In the genomic region with DNA sequence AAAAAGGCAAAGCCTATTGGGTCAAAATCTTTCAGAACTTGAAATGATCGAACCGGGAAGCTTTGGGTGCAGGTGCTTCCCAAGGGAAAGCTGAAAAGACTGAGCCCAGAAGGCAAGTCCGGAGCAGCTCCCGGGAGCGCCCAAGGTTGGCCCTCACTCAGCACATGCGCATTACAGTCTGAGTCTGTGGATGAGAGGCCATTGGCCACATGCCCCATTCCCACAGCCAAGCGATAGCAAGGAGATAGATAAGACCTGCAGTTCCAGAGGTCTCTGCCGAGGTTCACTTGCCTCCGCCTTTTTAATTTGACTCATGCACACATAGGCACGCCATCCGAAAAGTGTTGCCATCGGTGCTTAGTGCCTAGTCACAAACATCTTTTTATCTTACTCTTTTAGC, we compare ENCODE assay signal across 12 mouse cellular contexts. TPM values are rescaled to one million over a fixed set of nuclear protein-coding genes. Genes with fewer than 3 reads are reported as not detected.
A peak's percentile ranks its signal among the peaks of the same experiment; 100 is the strongest.
DNase-seq lines count a peak whose midpoint lies in the region; ATAC-seq lines count a peak whose summit lies in the region.
"Had no signal": no experiment of that assay in that cellular context is flagged by ENCODE, and none has a peak within 500 bp of the region (broad histone marks: within the 10 kb centered on the region; RNA-seq: fewer than 3 reads in every experiment).

No protein-coding gene starts in this region.

- no peak for ATAC-seq in heart, embryonic 11.5 days (replicated peaks; ENCODE audit: insufficient number of reproducible peaks, low FRiP score, low TSS enrichment)
- ATAC-seq in heart, embryonic 13.5 days (ENCODE audit: extremely low read depth, insufficient number of reproducible peaks, low FRiP score, low TSS enrichment): no peak
- peak; percentile 33; the same call in 1 of the 2 replicates for ATAC-seq in stomach, embryonic 15.5 days (ENCODE audit: insufficient read depth, low FRiP score, low read depth)
- ATAC-seq: liver, embryonic 12.5 days had no signal

- 55% methylated on average over 12 of the region's 12 CpGs for WGBS in heart, embryonic 11.5 days (ENCODE audit: insufficient replicate concordance)
- 60% methylated on average over 12 of the region's 12 CpGs for WGBS in heart, embryonic 13.5 days
- WGBS in stomach, embryonic 15.5 days: 70% methylated on average over 12 of the region's 12 CpGs

- no peaks in the 10 kb centered on the region for H3K9me3 ChIP-seq in heart, embryonic 11.5 days (replicated peaks; ENCODE audit: control insufficient read depth, low read length)
- H3K9me3 ChIP-seq in heart, embryonic 13.5 days: no peaks in the 10 kb centered on the region
- H3K9me3 ChIP-seq in stomach, embryonic 15.5 days: no peaks in the 10 kb centered on the region
- H3K9me3 ChIP-seq: liver, embryonic 12.5 days had no signal

- H3K4me3 ChIP-seq in heart, embryonic 11.5 days (ENCODE audit: low read depth, low read length): no peak overlapping the region
- H3K4me3 ChIP-seq in heart, embryonic 13.5 days: no peak overlapping the region
- no peak overlapping the region for H3K4me3 ChIP-seq in stomach, embryonic 15.5 days (replicated peaks)
- H3K4me3 ChIP-seq: liver, embryonic 12.5 days; myocyte had no signal

- H3K4me2 ChIP-seq in heart, embryonic 11.5 days: no peak overlapping the region; the same call in 1 of the 2 replicates
- peak overlapping the region; percentile 31; the same call in 1 of the 2 replicates for H3K4me2 ChIP-seq in heart, embryonic 13.5 days
- H3K4me2 ChIP-seq in stomach, embryonic 15.5 days: no peak overlapping the region
- H3K4me2 ChIP-seq: hindbrain, embryonic 14.5 days; liver, embryonic 12.5 days had no signal

- no peaks in the 10 kb centered on the region for H3K27me3 ChIP-seq in heart, embryonic 11.5 days (ENCODE audit: control insufficient read depth, insufficient read depth, low read length)
- no peaks in the 10 kb centered on the region for H3K27me3 ChIP-seq in heart, embryonic 13.5 days (replicated peaks)
- no peaks in the 10 kb centered on the region for H3K27me3 ChIP-seq in stomach, embryonic 15.5 days (replicated peaks)
- H3K27me3 ChIP-seq: liver, embryonic 12.5 days had no signal

- H3K9ac ChIP-seq in heart, embryonic 11.5 days (ENCODE audit: low read depth, low read length): no peak overlapping the region
- no peak overlapping the region for H3K9ac ChIP-seq in heart, embryonic 13.5 days
- H3K9ac ChIP-seq in stomach, embryonic 15.5 days: no peak overlapping the region
- H3K9ac ChIP-seq: hindbrain, embryonic 14.5 days; liver, embryonic 12.5 days had no signal

- peak; percentile 47 to 61 for DNase-seq in heart, adult 18-20 months
- DNase-seq in ZHBTc4 (ENCODE audit: low read depth, low spot score) (peak; percentile 78), liver (no peak)
- DNase-seq in left cerebral cortex, postnatal 25 days (ENCODE audit: low spot score in 2 of 2): no peak
- no peak for DNase-seq in right cerebral cortex, postnatal 36 days (ENCODE audit: low spot score in 2 of 2)

- H3K4me1 ChIP-seq in heart, embryonic 11.5 days (ENCODE audit: control insufficient read depth, insufficient read depth, low read length): no peaks in the 10 kb centered on the region
- H3K4me1 ChIP-seq in heart, embryonic 13.5 days: no peaks in the 10 kb centered on the region
- H3K4me1 ChIP-seq in stomach, embryonic 15.5 days: no peaks in the 10 kb centered on the region

- intact Hi-C loops in left cerebral cortex, postnatal 25 days (cut with DNase I): no loop called here

- no peak overlapping the region for H3K27ac ChIP-seq in heart, embryonic 11.5 days (ENCODE audit: low read depth, low read length)
- no peak overlapping the region for H3K27ac ChIP-seq in heart, embryonic 13.5 days (replicated peaks)
- no peak overlapping the region for H3K27ac ChIP-seq in stomach, embryonic 15.5 days
- H3K27ac ChIP-seq: hindbrain, embryonic 14.5 days; kidney, postnatal 0 days; liver, embryonic 12.5 days had no signal

- H3K36me3 ChIP-seq in heart, embryonic 11.5 days (ENCODE audit: control insufficient read depth, insufficient read depth, low read length): no peaks in the 10 kb centered on the region
- H3K36me3 ChIP-seq in heart, embryonic 13.5 days: no peaks in the 10 kb centered on the region
- no peaks in the 10 kb centered on the region for H3K36me3 ChIP-seq in stomach, embryonic 15.5 days
- H3K36me3 ChIP-seq: liver, embryonic 12.5 days had no signal

RNA-seq across cellular contexts. Expression of a gene that starts 39.7 kb away (rescaled TPM):
- total RNA-seq in heart, adult 18-20 months (2021): under 1 TPM; 0.42 to 0.77 TPM
- 2.3 and 2.4 TPM in 2 replicates for polyA plus RNA-seq in heart, embryonic 11.5 days (2014; fragmentation: Nextera tagmentation; extraction: Ambion mirVana)
- polyA plus RNA-seq in heart, embryonic 13.5 days (2015; fragmentation: Nextera tagmentation; extraction: Ambion mirVana): 1.1 and 1.6 TPM in 2 replicates
- polyA plus RNA-seq in stomach, embryonic 15.5 days (2015; fragmentation: Nextera tagmentation; extraction: Ambion mirVana): 32.5 and 36.7 TPM in 2 replicates
- 1 to 10 TPM; 6.2 to 6.4 TPM for total RNA-seq in left cerebral cortex, postnatal 25 days (2021)
- polyA plus RNA-seq: myocyte had no signal

RNA-seq across cellular contexts. Expression of a gene that starts 51.9 kb away (rescaled TPM):
- total RNA-seq in heart, adult 18-20 months (2021): 1 to 10 TPM; 6.3 to 7.4 TPM
- 14.1 and 16.9 TPM in 2 replicates for polyA plus RNA-seq in heart, embryonic 11.5 days (2014; fragmentation: Nextera tagmentation; extraction: Ambion mirVana)
- 9.0 TPM in 2 replicates for polyA plus RNA-seq in heart, embryonic 13.5 days (2015; fragmentation: Nextera tagmentation; extraction: Ambion mirVana)
- polyA plus RNA-seq in stomach, embryonic 15.5 days (2015; fragmentation: Nextera tagmentation; extraction: Ambion mirVana): 13.0 and 13.3 TPM in 2 replicates
- 10 to 100 TPM in 1 of 2 experiments, 1 to 10 TPM in 1; 10.0 to 13.0 TPM for total RNA-seq in left cerebral cortex, postnatal 25 days (2021)

RNA-seq across cellular contexts. Expression of a gene that starts 55.3 kb away (rescaled TPM):
- total RNA-seq in heart, adult 18-20 months (2021): 1 to 10 TPM; 7.4 to 8.0 TPM
- 2.1 and 2.2 TPM in 2 replicates for polyA plus RNA-seq in heart, embryonic 11.5 days (2014; fragmentation: Nextera tagmentation; extraction: Ambion mirVana)
- polyA plus RNA-seq in heart, embryonic 13.5 days (2015; fragmentation: Nextera tagmentation; extraction: Ambion mirVana): 1.8 and 2.1 TPM in 2 replicates
- polyA plus RNA-seq in stomach, embryonic 15.5 days (2015; fragmentation: Nextera tagmentation; extraction: Ambion mirVana): 2.5 and 2.7 TPM in 2 replicates
- total RNA-seq in left cerebral cortex, postnatal 25 days (2021): 10 to 100 TPM; 46.4 to 48.6 TPM

Comparison
In these comparisons a context has a peak if more than half of its experiments do, and no peak if none do; other contexts are left out.
1. DNase-seq: peak in heart, adult 18-20 months (2 of 2) and ZHBTc4 (single experiment); none in left cerebral cortex, postnatal 25 days (0 of 2), right cerebral cortex, postnatal 36 days (0 of 2) and liver (single experiment).